Mouse (Mus musculus): ENCODE data around the gene Orc5. TPM values are rescaled to one million over a fixed set of nuclear protein-coding genes. Genes with fewer than 3 reads are reported as not detected.
"Not testable (repeated sequence)": the region's sequence is repeated elsewhere in the genome, so short reads cannot be mapped to it uniquely, and the experiment has no call there.

Gene Orc5
- polyA plus RNA-seq, 1 experiment = 7.2 TPM

DNA sequence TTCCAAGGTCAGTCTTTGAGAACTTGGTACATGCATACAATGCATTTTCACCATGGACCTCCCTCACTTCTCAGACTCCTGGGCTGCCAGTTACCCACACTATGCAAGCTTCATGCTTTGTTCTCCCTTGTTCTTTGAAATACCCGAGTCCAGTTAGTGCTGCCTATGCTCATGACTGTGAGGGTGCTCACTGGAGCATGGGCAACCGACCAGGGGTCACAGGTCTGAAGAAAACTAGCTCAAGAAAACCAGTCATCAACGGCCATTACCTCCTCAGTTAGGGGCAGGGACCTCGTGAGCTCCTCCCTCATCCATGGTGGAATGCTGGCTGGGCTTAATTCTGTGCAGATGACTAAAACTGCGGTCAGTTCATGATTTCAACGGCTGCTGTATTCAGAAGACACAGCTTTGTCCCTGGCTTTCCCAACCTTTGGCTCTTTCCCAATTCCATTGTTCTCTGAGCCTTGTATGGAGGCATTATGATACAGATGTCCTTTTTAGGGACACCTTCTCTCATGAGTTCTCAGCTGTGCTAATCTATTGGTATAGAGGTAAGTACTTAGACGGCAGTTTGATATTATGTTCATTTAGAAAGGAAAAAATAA, 11.1 kb downstream of the Orc5 start:
- Histone ChIP-seq H3K27ac (ENCODE audit: control insufficient read depth, insufficient read depth, low read depth, low read length) (no peak overlapping the region), H3K36me3 (ENCODE audit: control insufficient read depth, insufficient read depth, low read length) (no peaks in the 10 kb centered on the region), H3K4me3 (ENCODE audit: control insufficient read depth, low read depth, low read length) (no peak overlapping the region), H3K27me3 (ENCODE audit: control insufficient read depth, insufficient read depth, low read length) (no peaks in the 10 kb centered on the region), H3K4me1 (ENCODE audit: control insufficient read depth, insufficient read depth, low read length) (no peaks in the 10 kb centered on the region)
- no peak for TF ChIP-seq POLR2A (IDR thresholded peaks at IDR 0.05; ENCODE audit: control insufficient read depth, low read depth, low read length)
- TF ChIP-seq CTCF (IDR thresholded peaks at IDR 0.05; ENCODE audit: control insufficient read depth, insufficient read depth, insufficient replicate concordance, low read depth, low read length) = no peak

DNA sequence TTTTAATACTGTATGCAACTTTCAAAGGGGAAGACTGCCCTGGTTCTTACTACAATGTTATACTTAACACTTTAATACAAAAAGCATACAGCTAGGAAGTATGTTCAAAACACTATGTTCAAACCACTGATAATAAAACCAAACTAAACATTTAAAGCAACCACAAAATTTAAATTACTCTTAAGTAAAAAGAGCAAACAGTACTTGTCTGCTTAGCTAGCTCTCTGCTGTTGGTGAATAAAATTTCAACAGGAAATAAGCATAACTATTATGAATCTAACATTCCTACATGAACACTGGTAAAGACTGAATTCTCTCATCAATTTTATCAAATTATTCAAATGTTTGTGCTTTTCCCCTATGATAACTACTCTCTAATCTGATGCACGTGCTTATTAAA, 13.5 kb downstream of the Orc5 start:
- H3K4me1 ChIP-seq (ENCODE audit: control insufficient read depth, insufficient read depth, low read length) = no peaks in the 10 kb centered on the region
- H3K27me3 ChIP-seq (ENCODE audit: control insufficient read depth, insufficient read depth, low read length) = no peaks in the 10 kb centered on the region
- H3K36me3 ChIP-seq (ENCODE audit: control insufficient read depth, insufficient read depth, low read length) = no peaks in the 10 kb centered on the region
- TF ChIP-seq CTCF (IDR thresholded peaks at IDR 0.05; ENCODE audit: control insufficient read depth, insufficient read depth, insufficient replicate concordance, low read depth, low read length) = no peak
- TF ChIP-seq POLR2A (IDR thresholded peaks at IDR 0.05; ENCODE audit: control insufficient read depth, low read depth, low read length) = no peak
- H3K27ac ChIP-seq (ENCODE audit: control insufficient read depth, insufficient read depth, low read depth, low read length) = no peak overlapping the region
- no peak overlapping the region for H3K4me3 ChIP-seq (ENCODE audit: control insufficient read depth, low read depth, low read length)

DNA sequence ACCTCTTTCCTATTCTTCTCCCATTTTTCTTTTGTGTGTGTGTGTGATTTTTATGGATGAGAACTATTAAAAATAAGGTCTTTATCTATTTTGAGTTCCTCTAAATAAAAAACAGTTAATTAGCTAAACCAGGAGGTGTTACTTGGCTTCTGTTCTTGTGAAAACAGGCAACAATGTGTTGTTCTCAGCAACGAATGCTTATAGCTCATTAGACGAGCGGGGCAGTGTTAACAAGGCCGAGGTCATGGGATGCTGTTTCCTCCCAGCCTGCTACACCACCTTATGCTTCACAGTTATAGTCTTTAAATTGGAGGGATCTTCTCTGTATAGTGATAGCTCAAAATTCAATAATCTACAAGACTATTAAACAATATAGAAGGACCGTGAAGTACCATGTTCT, 17.7 kb downstream of the Orc5 start:
- H3K4me1 ChIP-seq (ENCODE audit: control insufficient read depth, insufficient read depth, low read length) = no peaks in the 10 kb centered on the region
- no peak overlapping the region for H3K27ac ChIP-seq (ENCODE audit: control insufficient read depth, insufficient read depth, low read depth, low read length)
- H3K4me3 ChIP-seq (ENCODE audit: control insufficient read depth, low read depth, low read length) = no peak overlapping the region
- H3K27me3 ChIP-seq (ENCODE audit: control insufficient read depth, insufficient read depth, low read length) = no peaks in the 10 kb centered on the region
- TF ChIP-seq POLR2A (IDR thresholded peaks at IDR 0.05; ENCODE audit: control insufficient read depth, low read depth, low read length) (no peak), CTCF (IDR thresholded peaks at IDR 0.05; ENCODE audit: control insufficient read depth, insufficient read depth, insufficient replicate concordance, low read depth, low read length) (no peak)
- no peaks in the 10 kb centered on the region; the same call in 1 of the 2 replicates for H3K36me3 ChIP-seq (ENCODE audit: control insufficient read depth, insufficient read depth, low read length)

DNA sequence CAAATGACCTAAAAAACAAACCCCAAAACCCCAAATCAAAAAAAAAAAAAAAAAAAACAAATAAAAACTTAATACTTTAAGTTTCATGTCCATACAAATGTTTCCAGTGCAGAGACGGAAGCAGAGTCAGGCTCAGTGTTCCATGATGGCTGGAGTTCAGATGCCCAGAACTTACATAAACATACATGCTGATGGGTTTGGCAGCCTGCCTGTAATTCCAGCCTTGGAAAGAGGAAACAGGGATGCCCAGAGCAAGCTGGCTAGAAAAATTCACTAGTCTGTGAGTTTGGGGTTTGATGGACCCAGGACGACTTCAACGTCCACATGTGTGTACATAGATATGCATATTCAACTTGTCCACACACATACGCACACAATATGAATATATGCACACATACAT, 27.6 kb downstream of the Orc5 start:
- TF ChIP-seq CTCF (IDR thresholded peaks at IDR 0.05; ENCODE audit: control insufficient read depth, insufficient read depth, insufficient replicate concordance, low read depth, low read length) = no peak
- TF ChIP-seq POLR2A (IDR thresholded peaks at IDR 0.05; ENCODE audit: control insufficient read depth, low read depth, low read length) = no peak
- no peak overlapping the region for H3K4me3 ChIP-seq (ENCODE audit: control insufficient read depth, low read depth, low read length)
- H3K27ac ChIP-seq (ENCODE audit: control insufficient read depth, insufficient read depth, low read depth, low read length) = no peak overlapping the region
- no peaks in the 10 kb centered on the region for H3K27me3 ChIP-seq (ENCODE audit: control insufficient read depth, insufficient read depth, low read length)
- H3K4me1 ChIP-seq (ENCODE audit: control insufficient read depth, insufficient read depth, low read length) = no peaks in the 10 kb centered on the region
- H3K36me3 ChIP-seq (ENCODE audit: control insufficient read depth, insufficient read depth, low read length) = peaks cover 1% of the 10 kb centered on the region

DNA sequence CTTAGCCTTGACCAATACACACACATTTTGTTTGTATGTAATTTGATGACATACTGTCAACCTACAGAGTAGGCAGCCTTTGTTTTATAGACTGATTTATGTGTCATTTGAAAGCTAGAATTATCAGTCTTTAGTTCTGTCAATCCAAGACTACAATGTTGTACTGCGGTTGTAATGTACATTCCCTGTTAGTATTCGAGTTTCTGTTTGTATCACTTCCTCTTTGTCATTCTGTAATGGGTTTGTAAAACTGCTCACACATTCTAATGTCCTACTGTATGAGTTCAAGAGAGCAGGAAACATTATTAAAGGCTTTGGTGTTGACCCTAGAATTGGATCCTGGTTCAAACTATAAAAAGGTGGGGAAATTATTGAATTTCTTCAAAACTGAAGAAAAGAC, 30.5 kb downstream of the Orc5 start:
- no peak overlapping the region for H3K27ac ChIP-seq (ENCODE audit: control insufficient read depth, insufficient read depth, low read depth, low read length)
- H3K4me1 ChIP-seq (ENCODE audit: control insufficient read depth, insufficient read depth, low read length) = no peaks in the 10 kb centered on the region
- no peaks in the 10 kb centered on the region for H3K27me3 ChIP-seq (ENCODE audit: control insufficient read depth, insufficient read depth, low read length)
- H3K4me3 ChIP-seq (ENCODE audit: control insufficient read depth, low read depth, low read length) = no peak overlapping the region
- H3K36me3 ChIP-seq (ENCODE audit: control insufficient read depth, insufficient read depth, low read length) = peaks cover 1% of the 10 kb centered on the region
- no peak for TF ChIP-seq POLR2A (IDR thresholded peaks at IDR 0.05; ENCODE audit: control insufficient read depth, low read depth, low read length)
- TF ChIP-seq CTCF (IDR thresholded peaks at IDR 0.05; ENCODE audit: control insufficient read depth, insufficient read depth, insufficient replicate concordance, low read depth, low read length) = no peak

DNA sequence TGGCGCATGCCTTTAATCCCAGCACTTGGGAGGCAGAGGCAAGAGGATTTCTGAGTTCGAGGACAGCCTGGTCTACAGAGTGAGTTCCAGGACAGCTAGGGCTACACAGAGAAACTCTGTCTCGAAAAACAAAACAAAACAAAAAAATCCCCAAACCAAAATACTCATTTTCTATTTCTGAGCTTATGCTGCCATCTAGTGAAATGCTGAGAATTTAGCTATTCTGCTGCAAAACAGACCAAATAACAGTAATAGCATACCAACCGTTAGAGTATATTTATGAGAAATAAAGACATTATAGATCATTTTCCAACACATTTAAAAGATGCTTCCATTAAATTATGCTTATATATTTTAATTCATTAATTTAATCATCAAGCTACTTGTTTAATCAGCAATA, 34.5 kb downstream of the Orc5 start:
- H3K27ac ChIP-seq (ENCODE audit: control insufficient read depth, insufficient read depth, low read depth, low read length); H3K27me3 ChIP-seq (ENCODE audit: control insufficient read depth, insufficient read depth, low read length); H3K4me1 ChIP-seq (ENCODE audit: control insufficient read depth, insufficient read depth, low read length); H3K36me3 ChIP-seq (ENCODE audit: control insufficient read depth, insufficient read depth, low read length); H3K4me3 ChIP-seq (ENCODE audit: control insufficient read depth, low read depth, low read length): not testable (repeated sequence)

DNA sequence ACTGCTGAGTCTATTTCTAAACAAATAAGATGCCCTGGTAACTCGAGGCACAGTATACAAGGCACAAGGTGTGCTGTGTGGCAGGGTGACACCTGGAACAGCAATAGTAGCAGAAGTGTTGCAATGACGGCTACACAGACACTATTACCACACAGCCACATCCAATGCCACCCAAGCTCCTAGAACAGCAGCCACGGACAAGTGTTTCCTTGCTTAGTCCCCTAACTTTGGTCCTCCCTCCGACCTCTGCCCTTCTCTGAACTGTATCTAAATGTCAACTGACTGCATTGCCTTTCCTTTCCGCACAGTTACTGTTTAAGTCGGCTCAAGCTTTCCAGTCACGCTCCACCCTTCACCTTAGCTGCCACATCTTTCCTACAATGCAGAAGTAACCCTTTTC, 36.0 kb downstream of the Orc5 start:
- not testable (repeated sequence) for H3K4me1 ChIP-seq (ENCODE audit: control insufficient read depth, insufficient read depth, low read length); H3K27ac ChIP-seq (ENCODE audit: control insufficient read depth, insufficient read depth, low read depth, low read length); H3K27me3 ChIP-seq (ENCODE audit: control insufficient read depth, insufficient read depth, low read length); H3K4me3 ChIP-seq (ENCODE audit: control insufficient read depth, low read depth, low read length); H3K36me3 ChIP-seq (ENCODE audit: control insufficient read depth, insufficient read depth, low read length)

DNA sequence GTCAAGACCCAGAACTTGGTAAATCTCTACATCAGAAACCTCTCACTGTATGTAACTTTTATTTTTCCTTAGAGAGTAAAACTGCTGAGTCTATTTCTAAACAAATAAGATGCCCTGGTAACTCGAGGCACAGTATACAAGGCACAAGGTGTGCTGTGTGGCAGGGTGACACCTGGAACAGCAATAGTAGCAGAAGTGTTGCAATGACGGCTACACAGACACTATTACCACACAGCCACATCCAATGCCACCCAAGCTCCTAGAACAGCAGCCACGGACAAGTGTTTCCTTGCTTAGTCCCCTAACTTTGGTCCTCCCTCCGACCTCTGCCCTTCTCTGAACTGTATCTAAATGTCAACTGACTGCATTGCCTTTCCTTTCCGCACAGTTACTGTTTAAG, 37.6 kb downstream of the Orc5 start:
- not testable (repeated sequence) for H3K36me3 ChIP-seq (ENCODE audit: control insufficient read depth, insufficient read depth, low read length); H3K27me3 ChIP-seq (ENCODE audit: control insufficient read depth, insufficient read depth, low read length); H3K4me1 ChIP-seq (ENCODE audit: control insufficient read depth, insufficient read depth, low read length)

More for the DNA sequence above, 37.6 kb downstream of the Orc5 start:
- H3K4me3 ChIP-seq (ENCODE audit: control insufficient read depth, low read depth, low read length); H3K27ac ChIP-seq (ENCODE audit: control insufficient read depth, insufficient read depth, low read depth, low read length): not testable (repeated sequence)
